Mouse (Mus musculus) spleen, postnatal 14 days (tissue): Measurements from ENCODE around the gene Gm4792.

Experiments
- DNase-seq, 2 experiments: peaks; one replicate each; pipeline ENCODE4 v3.0.0; 2021 to 2022; ENCODE audit warnings: low spot score in 2 of 2

The Gm4792 gene

GRCm38 (mm10) chr10:94298471-94298870 is at the start of gene Gm4792:
Gene Gm4792, minus strand, starts transcription at chr10:94298703.
- no peak for DNase-seq

- DNase-seq: no peak
Measured at GRCm38 (mm10) chr10:94347959-94348358, 49.5 kb upstream of the Gm4792 start.

- DNase-seq: no peak
Measured at GRCm38 (mm10) chr10:94347296-94347695, 48.8 kb upstream of the Gm4792 start.

- DNase-seq: no peak
Measured at GRCm38 (mm10) chr10:94346596-94346995, 48.1 kb upstream of the Gm4792 start.

GRCm38 (mm10) chr10:94345509-94346252 is 47.2 kb upstream of the Gm4792 start:
- DNase-seq: no peak

- no peak for DNase-seq
Measured at GRCm38 (mm10) chr10:94344631-94345417, 46.3 kb upstream of the Gm4792 start.

GRCm38 (mm10) chr10:94343581-94343980 is 45.1 kb upstream of the Gm4792 start:
- no peak for DNase-seq

- no peak for DNase-seq
Measured at GRCm38 (mm10) chr10:94342256-94342655, 43.8 kb upstream of the Gm4792 start.

GRCm38 (mm10) chr10:94341501-94341900 is 43.0 kb upstream of the Gm4792 start:
- DNase-seq: no peak

GRCm38 (mm10) chr10:94336071-94336470 is 37.6 kb upstream of the Gm4792 start:
- no peak for DNase-seq

- no peak for DNase-seq
Measured at GRCm38 (mm10) chr10:94335047-94335446, 36.5 kb upstream of the Gm4792 start.

GRCm38 (mm10) chr10:94333328-94333727 is 34.8 kb upstream of the Gm4792 start:
- no peak for DNase-seq

- no peak for DNase-seq
Measured at GRCm38 (mm10) chr10:94332358-94333137, 34.0 kb upstream of the Gm4792 start.

GRCm38 (mm10) chr10:94329962-94330361 is 31.5 kb upstream of the Gm4792 start:
- no peak for DNase-seq

GRCm38 (mm10) chr10:94318574-94318973 is 20.1 kb upstream of the Gm4792 start:
- DNase-seq: no peak

- no peak for DNase-seq
Measured at GRCm38 (mm10) chr10:94313146-94313545, 14.6 kb upstream of the Gm4792 start.

GRCm38 (mm10) chr10:94312007-94312715 is 13.7 kb upstream of the Gm4792 start:
- no peak for DNase-seq

- DNase-seq: no peak
Measured at GRCm38 (mm10) chr10:94311511-94312006, 13.1 kb upstream of the Gm4792 start, which contains the start of gene Tmcc3. Gene Tmcc3, plus strand, starts transcription at chr10:94311949.

GRCm38 (mm10) chr10:94310499-94311267 is 12.2 kb upstream of the Gm4792 start:
- no peak for DNase-seq

- no peak for DNase-seq
Measured at GRCm38 (mm10) chr10:94305526-94305925, 7.0 kb upstream of the Gm4792 start.
